Mouse (Mus musculus): ENCODE measurements at regions not wholly inside any gene's neighbourhood (a gene's known extent, or its start where the extent isn't known, plus 50 kb on each side); places are given as distances from the start of the nearest gene placed in this dataset.

- no peak for TF ChIP-seq CTCF (IDR thresholded peaks at IDR 0.05; ENCODE audit: insufficient read depth, low read length)
- no peak for TF ChIP-seq POLR2A (IDR thresholded peaks at IDR 0.05; ENCODE audit: borderline replicate concordance, extremely low read depth, low read depth, low read length)
Measured at GRCm38 (mm10) chr11:31787917-31788703, 83.9 kb upstream of the Cpeb4 start.
